Mouse (Mus musculus) embryonic facial prominence, embryonic 15.5 days (tissue): ENCODE results near the gene Phf11c. TPM values are rescaled to one million over a fixed set of nuclear protein-coding genes. Genes with fewer than 3 reads are reported as not detected.
"Not testable (repeated sequence)": the region's sequence is repeated elsewhere in the genome, so short reads cannot be mapped to it uniquely, and the experiment has no call there.

Experiments used
- ATAC-seq: fragments of 200-750 bp; cut with Nextera tagmentation; 2 replicates; pipeline ENCODE4 v1.8.0; 2017; ENCODE audit warnings: low read depth, moderate TSS enrichment; ENCODE audit not compliant: insufficient number of reproducible peaks, low FRiP score, low TSS enrichment
- H3K27ac ChIP-seq: fragments of 300-500 bp; sonication (generic); replicated peaks from 2 replicates; pipeline ENCODE4 v1.5.1; 2015; ENCODE audit warnings: mild to moderate bottlenecking, inconsistent platforms
- H3K27me3 ChIP-seq: fragments of 300-500 bp; sonication (generic); 2 replicates; pipeline ENCODE4 v1.6.1; 2015; ENCODE audit warnings: inconsistent platforms
- H3K36me3 ChIP-seq: fragments of 300-500 bp; sonication (generic); 2 replicates; pipeline ENCODE4 v1.6.1; 2015; ENCODE audit warnings: mild to moderate bottlenecking, inconsistent platforms
- H3K4me1 ChIP-seq: fragments of 300-500 bp; sonication (generic); 2 replicates; pipeline ENCODE4 v1.6.1; 2015; ENCODE audit warnings: inconsistent platforms
- H3K4me2 ChIP-seq: fragments of 300-500 bp; sonication (generic); replicated peaks from 2 replicates; pipeline ENCODE4 v1.6.1; 2015; ENCODE audit warnings: mild to moderate bottlenecking, inconsistent platforms
- H3K4me3 ChIP-seq: fragments of 300-500 bp; sonication (generic); replicated peaks from 2 replicates; pipeline ENCODE4 v1.5.1; 2015; ENCODE audit warnings: mild to moderate bottlenecking, inconsistent platforms
- H3K9ac ChIP-seq: fragments of 300-500 bp; sonication (generic); 2 replicates; pipeline ENCODE4 v1.6.1; 2015; ENCODE audit warnings: inconsistent platforms
- H3K9me3 ChIP-seq: fragments of 300-500 bp; sonication (generic); replicated peaks from 2 replicates; pipeline ENCODE4 v1.6.1; 2016; ENCODE audit warnings: inconsistent platforms
- WGBS: fragments of 180-500 bp; shearing (Covaris S2); methylation state at CpG from one replicate; pipeline ENCODE4 v1.1.7; 2015; 5-methylcytosine and 5-hydroxymethylcytosine counted together
- polyA plus RNA-seq: library from polyadenylated mRNA; unstranded; fragments of >200 nt; fragmentation: Nextera tagmentation; extraction: Ambion mirVana; gene quantifications from 2 replicates; pipeline ENCODE4 v1.2.1, GENCODE M21; 2015

The Phf11c gene
- polyA plus RNA-seq, 1 experiment from 2014 or later, result 0.51 TPM

DNA sequence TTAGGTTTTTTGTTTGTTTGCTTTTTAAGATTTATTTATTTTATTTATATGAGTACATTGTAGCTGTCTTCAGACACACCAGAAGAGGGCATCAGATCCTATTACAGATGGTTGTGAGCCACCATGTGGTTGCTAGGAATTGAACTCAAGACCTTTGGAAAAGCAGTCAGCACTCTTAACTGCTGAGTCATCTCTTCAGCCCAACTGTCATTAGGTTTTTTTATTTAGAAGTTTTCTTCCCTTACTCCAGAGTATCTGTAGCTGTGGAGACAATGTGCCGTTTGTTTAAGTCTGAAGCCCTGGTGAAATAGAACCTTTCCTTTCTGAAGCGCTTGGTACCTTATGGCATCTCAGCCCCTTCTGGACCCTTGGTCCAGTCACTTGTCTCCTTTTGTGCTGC is 19.8 kb upstream of the Phf11c start:
- not testable (repeated sequence) for H3K4me1 ChIP-seq, H3K9ac ChIP-seq, H3K27ac ChIP-seq, ATAC-seq, H3K4me2 ChIP-seq, H3K9me3 ChIP-seq, H3K27me3 ChIP-seq, H3K36me3 ChIP-seq, H3K4me3 ChIP-seq
- WGBS, result 97% methylated on average over 2 of the region's 2 CpGs

DNA sequence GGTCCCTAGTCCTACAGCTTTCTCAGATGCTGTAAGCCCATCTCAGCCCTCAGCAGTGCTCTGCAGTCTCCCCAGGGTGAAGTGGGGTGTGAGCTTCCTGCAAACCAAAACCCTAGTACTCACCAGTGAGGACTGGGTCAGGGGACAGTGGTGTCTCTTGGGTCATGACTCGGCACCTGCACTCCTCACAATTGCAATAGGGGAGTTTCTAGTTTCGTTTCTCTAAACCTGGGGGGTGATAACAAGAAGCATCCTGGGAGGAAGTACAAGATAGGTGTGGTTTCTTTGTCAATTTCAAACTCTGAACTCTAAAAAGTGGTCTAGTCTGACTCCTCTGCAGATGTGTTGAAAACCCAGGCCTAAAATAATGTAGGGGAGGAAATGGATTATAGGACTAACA is 1.8 kb upstream of the Phf11c start:
- ATAC-seq, result no peak
- 71% methylated on average over 2 of the region's 2 CpGs for WGBS

DNA sequence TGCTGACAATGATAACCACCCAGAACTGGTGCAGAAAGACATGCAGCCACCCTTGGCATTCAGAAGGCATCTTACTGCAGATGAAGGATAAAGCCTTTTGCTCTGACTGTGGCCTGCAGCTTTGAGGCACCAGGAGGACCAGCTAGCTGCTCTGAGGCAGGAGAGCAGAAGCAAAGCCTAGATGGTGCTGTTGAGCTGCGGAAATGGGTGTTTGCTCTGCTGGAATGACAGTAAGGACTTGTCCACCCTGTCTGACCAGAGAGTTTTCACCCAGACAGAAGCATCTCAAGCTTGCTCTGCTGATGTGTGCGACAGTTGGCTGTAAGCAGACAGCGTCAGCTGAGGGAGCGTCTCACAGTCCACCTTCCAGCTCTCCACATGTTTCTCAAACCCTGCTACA is 5.0 kb downstream of the Phf11c start:
- not testable (repeated sequence) for H3K4me3 ChIP-seq, H3K4me2 ChIP-seq, H3K27me3 ChIP-seq, H3K9ac ChIP-seq, H3K36me3 ChIP-seq, H3K27ac ChIP-seq, ATAC-seq, H3K9me3 ChIP-seq, H3K4me1 ChIP-seq
- WGBS, result 53% methylated on average over 4 of the region's 4 CpGs

More for the DNA sequence above, 1.8 kb upstream of the Phf11c start:
- Histone ChIP-seq H3K9me3 (no peaks in the 10 kb centered on the region), H3K4me1 (no peaks in the 10 kb centered on the region), H3K27ac (no peak overlapping the region), H3K36me3 (0 out of 2 replicates have a peak, but pooled peaks cover 3% of the 10 kb centered on the region), H3K4me2 (no peak overlapping the region), H3K27me3 (no peaks in the 10 kb centered on the region), H3K9ac (no peak overlapping the region), H3K4me3 (no peak overlapping the region)

DNA sequence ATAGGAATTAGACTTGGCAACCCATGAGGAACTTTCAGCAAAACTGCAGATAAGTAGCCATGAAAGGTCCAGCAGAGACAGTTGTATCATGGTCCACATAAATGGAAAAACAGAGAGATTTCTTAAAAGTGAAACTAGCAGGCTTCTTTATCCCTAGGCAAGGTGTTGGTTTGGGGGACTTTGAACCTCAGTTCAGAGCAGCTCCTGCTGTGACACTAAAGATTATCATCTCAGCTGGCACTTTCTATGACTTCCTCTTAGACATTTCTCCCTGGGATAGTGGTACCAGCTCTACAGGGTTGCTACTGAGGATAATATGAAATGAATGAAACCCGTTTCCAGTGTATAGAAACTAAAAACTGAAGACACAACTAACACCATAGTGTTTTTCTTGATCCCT is 5.6 kb downstream of the Phf11c start:
- Histone ChIP-seq H3K27me3 (no peaks in the 10 kb centered on the region), H3K9ac (no peak overlapping the region), H3K9me3 (no peaks in the 10 kb centered on the region), H3K4me2 (no peak overlapping the region), H3K4me3 (no peak overlapping the region), H3K27ac (no peak overlapping the region), H3K4me1 (no peaks in the 10 kb centered on the region), H3K36me3 (no peaks in the 10 kb centered on the region)
- ATAC-seq, result no peak
- WGBS, result 54% methylated on average over 1 of the region's 1 CpGs

DNA sequence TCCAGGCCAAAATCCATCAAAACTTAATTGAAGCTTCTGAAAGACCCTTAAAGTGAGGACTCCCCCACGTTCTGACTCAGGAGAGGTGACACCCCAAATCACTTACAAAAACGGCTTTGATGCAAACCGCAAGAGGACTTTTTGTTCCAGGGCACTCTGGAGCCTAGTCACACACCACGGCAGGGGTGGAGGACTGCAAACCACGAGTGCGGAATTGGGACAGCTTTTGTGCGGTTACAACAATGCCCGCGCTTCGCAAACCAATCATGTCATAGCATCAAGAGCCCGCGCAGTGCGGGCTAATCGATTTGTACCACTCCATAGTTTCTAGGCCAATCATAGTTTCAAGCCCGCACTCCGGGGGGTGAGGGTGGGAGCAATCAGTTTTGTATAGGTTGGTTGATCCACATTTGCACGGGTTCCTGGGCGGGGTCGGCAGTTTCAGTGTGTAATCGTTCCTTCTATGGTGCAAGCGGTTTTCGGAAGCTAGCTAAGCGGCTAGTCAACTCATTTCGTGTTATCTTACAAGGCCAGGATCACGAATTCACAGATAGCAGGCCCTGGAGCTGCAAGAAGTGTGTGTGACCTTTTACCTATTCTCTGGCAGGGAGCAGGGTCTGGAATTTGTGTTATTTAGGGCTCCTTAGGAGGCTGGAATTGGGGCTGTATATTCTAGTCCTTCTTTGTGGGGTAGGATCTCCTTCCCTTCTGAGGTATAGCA is 24.7 kb downstream of the Phf11c start:
- 91% methylated on average over 25 of the region's 25 CpGs for whole genome bisulfite sequencing
- ATAC-seq, result no peak

DNA sequence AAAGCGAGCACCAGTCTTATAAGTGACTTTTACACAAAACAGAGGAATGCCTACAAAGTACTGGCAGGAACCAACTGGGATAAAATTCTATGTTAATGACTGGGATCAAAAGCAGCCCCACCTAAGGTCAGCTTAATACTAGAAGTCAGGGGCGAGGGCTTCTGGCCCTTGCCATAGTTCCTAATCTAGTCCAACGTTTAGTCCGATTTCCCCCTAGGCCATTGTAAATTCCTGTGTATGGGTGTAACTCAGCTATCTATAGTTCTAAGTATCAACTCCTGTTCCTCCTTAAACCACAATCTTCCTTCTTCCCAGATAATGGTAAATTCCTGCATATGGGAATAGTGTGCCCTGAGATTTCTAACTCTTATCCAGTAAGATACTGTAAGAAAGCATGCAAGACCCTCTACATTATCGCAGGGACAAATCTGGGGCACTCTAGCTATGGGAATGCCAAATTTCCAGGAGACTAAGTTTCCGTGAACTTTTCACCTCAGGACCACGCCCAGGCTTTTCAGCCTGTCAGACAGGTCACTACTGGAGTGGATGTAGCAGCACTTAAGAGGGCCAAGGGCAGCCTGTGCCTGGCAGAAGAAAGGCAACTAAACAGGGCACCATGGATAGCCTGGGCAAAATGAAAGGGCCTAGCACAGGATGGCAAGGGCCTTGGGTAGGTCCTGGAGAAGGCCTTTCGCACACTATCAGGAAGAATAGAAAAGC is 28.6 kb downstream of the Phf11c start:
- H3K27ac ChIP-seq, result no peak overlapping the region
- no peaks in the 10 kb centered on the region for H3K27me3 ChIP-seq
- 73% methylated on average over 8 of the region's 8 CpGs for WGBS
- H3K4me2 ChIP-seq, result no peak overlapping the region
- H3K9ac ChIP-seq, result no peak overlapping the region
- peaks cover 5% of the 10 kb centered on the region; the same call in 1 of the 2 replicates for H3K4me1 ChIP-seq
- no peaks in the 10 kb centered on the region for H3K36me3 ChIP-seq
- no peak for ATAC-seq
- H3K9me3 ChIP-seq, result no peaks in the 10 kb centered on the region
- H3K4me3 ChIP-seq, result no peak overlapping the region

More for the DNA sequence above, 24.7 kb downstream of the Phf11c start:
- Histone ChIP-seq H3K4me1 (no peaks in the 10 kb centered on the region), H3K36me3 (no peaks in the 10 kb centered on the region), H3K27me3 (no peaks in the 10 kb centered on the region), H3K9ac (no peak overlapping the region), H3K4me3 (no peak overlapping the region), H3K9me3 (no peaks in the 10 kb centered on the region), H3K27ac (no peak overlapping the region), H3K4me2 (no peak overlapping the region)

DNA sequence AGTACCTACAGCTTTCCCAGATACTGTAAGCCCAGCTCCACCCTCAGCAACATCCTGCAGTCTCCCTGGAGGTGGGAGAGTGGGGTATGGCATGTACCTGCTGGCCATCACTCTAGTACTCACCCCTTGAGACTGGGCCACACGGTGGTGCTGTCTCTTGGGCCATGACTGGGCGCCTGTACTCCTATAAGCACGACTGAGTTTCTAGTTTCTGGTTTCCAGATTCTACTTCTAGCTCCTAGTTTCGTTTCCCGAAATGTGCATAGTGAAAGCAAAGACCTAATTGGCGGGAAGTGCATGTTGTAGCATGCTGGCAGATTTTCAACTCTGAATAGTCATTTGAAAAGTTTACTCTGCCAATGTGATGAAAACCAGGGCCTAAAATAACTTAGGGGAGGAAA is 29.9 kb downstream of the Phf11c start, which contains the start of gene Phf11d:
Gene Phf11d (minus strand): TSS at position 227 of the 401 bp plus-strand sequence.
- peak within 1 kb of the TSS; percentile 26 for H3K4me2 ChIP-seq
- H3K4me3 ChIP-seq, result no peak within 1 kb of the TSS
- no peaks in the 10 kb centered on the region for H3K36me3 ChIP-seq
- 50% methylated on average over 6 of the region's 6 CpGs for WGBS
- H3K9ac ChIP-seq, result no peak within 1 kb of the TSS
- peak within 1 kb of the TSS; percentile 58 for H3K27ac ChIP-seq
- H3K4me1 ChIP-seq, result peaks cover 5% of the 10 kb centered on the region; the same call in 1 of the 2 replicates
- H3K27me3 ChIP-seq, result no peaks in the 10 kb centered on the region
- ATAC-seq, result no peak
- no peaks in the 10 kb centered on the region for H3K9me3 ChIP-seq

DNA sequence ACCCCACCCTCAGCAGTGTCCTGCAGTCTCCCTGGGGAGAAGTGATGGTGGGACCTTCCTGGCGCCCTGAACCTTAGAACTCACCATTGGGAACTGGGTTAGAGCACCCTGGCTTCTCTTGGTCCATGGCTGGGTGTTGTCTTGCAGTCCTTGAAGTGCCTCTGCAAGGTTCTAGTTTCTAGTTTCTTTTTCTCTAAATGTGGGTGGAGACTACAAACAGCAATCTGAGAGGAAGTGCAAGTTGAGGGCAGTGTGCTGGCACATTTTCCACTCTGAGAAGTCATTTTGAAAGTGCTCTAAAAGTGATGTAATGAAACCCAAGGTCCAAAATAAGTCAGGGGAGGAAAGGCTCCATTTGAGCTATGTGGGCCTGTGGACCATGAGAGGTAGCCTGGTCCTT is 54.0 kb downstream of the Phf11c start, which contains the start of gene Phf11b:
Gene Phf11b (minus strand): TSS at position 163 of the 400 bp plus-strand sequence.
- not testable (repeated sequence) for H3K27ac ChIP-seq, ATAC-seq, H3K4me3 ChIP-seq, H3K4me1 ChIP-seq, H3K9ac ChIP-seq, H3K9me3 ChIP-seq, H3K27me3 ChIP-seq, H3K4me2 ChIP-seq, H3K36me3 ChIP-seq
- 74% methylated on average over 1 of the region's 1 CpGs for WGBS

DNA sequence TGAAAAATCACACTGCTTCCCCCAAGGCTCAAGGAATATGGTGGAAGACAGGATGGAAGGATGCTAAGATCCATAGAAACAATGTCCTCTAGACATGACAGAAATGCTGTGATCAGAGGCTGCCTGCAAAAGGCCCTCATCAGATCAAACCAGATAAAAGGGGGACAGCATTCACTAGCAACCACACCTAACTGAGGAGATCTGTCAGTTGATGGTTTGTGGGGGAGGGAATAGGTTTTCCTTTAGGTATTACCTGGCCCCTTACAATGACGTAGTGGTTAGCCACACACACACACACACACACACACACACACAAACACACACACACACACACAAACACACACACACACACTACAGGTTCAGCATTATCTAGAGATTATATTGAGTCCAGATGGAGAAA is 55.6 kb downstream of the Phf11c start:
- WGBS, result 82% methylated on average over 1 of the region's 1 CpGs
- Histone ChIP-seq H3K4me1 (no peaks in the 10 kb centered on the region), H3K27me3 (no peaks in the 10 kb centered on the region), H3K36me3 (no peaks in the 10 kb centered on the region), H3K4me3 (no peak overlapping the region), H3K4me2 (no peak overlapping the region), H3K9ac (no peak overlapping the region), H3K27ac (no peak overlapping the region), H3K9me3 (no peaks in the 10 kb centered on the region)
- ATAC-seq, result no peak

DNA sequence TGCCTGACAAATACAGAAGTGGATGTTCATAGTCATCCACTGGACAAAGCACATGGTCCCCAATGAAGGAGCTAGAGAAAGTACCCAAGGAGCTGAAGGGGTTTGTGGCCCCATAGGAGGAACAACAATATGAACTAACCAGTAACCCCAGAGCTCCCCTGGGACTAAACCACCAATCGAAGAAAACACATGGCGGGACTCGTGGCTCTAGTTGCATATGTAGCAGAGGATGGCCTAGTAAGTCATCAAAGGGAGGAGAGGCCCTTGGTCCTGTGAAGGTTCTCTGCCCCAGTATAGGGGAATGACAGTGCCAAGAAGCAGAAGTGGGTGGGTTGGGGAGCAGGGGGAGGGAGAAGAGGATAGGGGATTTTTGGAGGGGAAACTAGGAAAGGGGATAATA is 59.1 kb downstream of the Phf11c start:
- WGBS, result 60% methylated on average over 3 of the region's 3 CpGs

More for the DNA sequence above, 59.1 kb downstream of the Phf11c start:
- not testable (repeated sequence) for H3K4me2 ChIP-seq, H3K4me1 ChIP-seq, H3K9me3 ChIP-seq, H3K9ac ChIP-seq, H3K4me3 ChIP-seq, ATAC-seq, H3K36me3 ChIP-seq, H3K27me3 ChIP-seq, H3K27ac ChIP-seq
